Mouse (Mus musculus) heart, embryonic 16.5 days (tissue): Measurements from ENCODE around the gene Fbxw7. TPM values are rescaled to one million over a fixed set of nuclear protein-coding genes. Genes with fewer than 3 reads are reported as not detected.

Experiments used
- ATAC-seq: fragments of 200-750 bp; cut with Nextera tagmentation; replicated peaks from 2 replicates; pipeline ENCODE4 v1.8.0; 2017; ENCODE audit warnings: moderate number of reproducible peaks; ENCODE audit not compliant: insufficient read depth, low FRiP score; ENCODE audit errors: extremely low read depth
- H3K27ac ChIP-seq: fragments of 300-500 bp; sonication (generic); 2 replicates; pipeline ENCODE4 v1.5.1; 2014; ENCODE audit warnings: mild to moderate bottlenecking, low read length, control low read depth, moderate library complexity
- H3K27me3 ChIP-seq: fragments of 300-500 bp; sonication (generic); 2 replicates; pipeline ENCODE4 v1.6.1; 2014; ENCODE audit warnings: low read length, mixed read lengths; ENCODE audit not compliant: control insufficient read depth, insufficient read depth
- H3K36me3 ChIP-seq: fragments of 300-500 bp; sonication (generic); 2 replicates; pipeline ENCODE4 v1.6.1; 2014; ENCODE audit not compliant: control insufficient read depth, insufficient read depth
- H3K4me1 ChIP-seq: fragments of 300-500 bp; sonication (generic); 2 replicates; pipeline ENCODE4 v1.6.1; 2014; ENCODE audit warnings: low read length, mixed read lengths; ENCODE audit not compliant: control insufficient read depth, insufficient read depth
- H3K4me2 ChIP-seq: fragments of 300-500 bp; sonication (generic); 2 replicates; pipeline ENCODE4 v1.6.1; 2014; ENCODE audit warnings: low read depth, mild to moderate bottlenecking, control low read depth, low read length
- H3K4me3 ChIP-seq: fragments of 300-500 bp; sonication (generic); 2 replicates; pipeline ENCODE4 v1.5.1; 2014; ENCODE audit warnings: mild to moderate bottlenecking, control low read depth, low read length
- H3K9ac ChIP-seq: fragments of 300-500 bp; sonication (generic); 2 replicates; pipeline ENCODE4 v1.6.1; 2014; ENCODE audit warnings: low read length, control low read depth
- H3K9me3 ChIP-seq: fragments of 300-500 bp; sonication (generic); replicated peaks from 2 replicates; pipeline ENCODE4 v1.6.1; 2016; ENCODE audit warnings: low read length; ENCODE audit not compliant: control insufficient read depth
- WGBS: fragments of 180-500 bp; shearing (Covaris S2); extraction: QIAGEN DNeasy Blood & Tissue Kit; methylation state at CpG from one replicate; pipeline ENCODE4 v1.1.7; 2014; 5-methylcytosine and 5-hydroxymethylcytosine counted together
- polyA plus RNA-seq: library from polyadenylated mRNA; unstranded; fragments of >200 nt; fragmentation: Nextera tagmentation; extraction: Ambion mirVana; gene quantifications from 2 replicates; pipeline ENCODE4 v1.2.1, GENCODE M21; 2015

Fbxw7 gene
- polyA plus RNA-seq: 9.9 and 12.1 TPM in 2 replicates

GRCm38 (mm10) chr3:84814762-84815381 is at the start of gene Fbxw7:
Gene Fbxw7, plus strand, starts transcription at chr3:84815268.
- H3K4me3 ChIP-seq: peak within 1 kb of the TSS; percentile 99
- H3K4me1 ChIP-seq: peaks cover 18% of the 10 kb centered on the region
- WGBS: under 1% methylated on average over 46 of the region's 76 CpGs

GRCm38 (mm10) chr3:84768940-84769339 is 46.1 kb upstream of the Fbxw7 start:
- H3K4me1 ChIP-seq: 0 out of 2 replicates have a peak, but pooled peaks cover 2% of the 10 kb centered on the region
- H3K36me3 ChIP-seq: no peaks in the 10 kb centered on the region
- H3K9me3 ChIP-seq: no peaks in the 10 kb centered on the region; the same call in 1 of the 2 replicates
- no peak overlapping the region for H3K4me3 ChIP-seq
- H3K27ac ChIP-seq: no peak overlapping the region
- 90% methylated on average over 4 of the region's 4 CpGs for WGBS
- no peaks in the 10 kb centered on the region for H3K27me3 ChIP-seq
- H3K4me2 ChIP-seq: no peak overlapping the region
- H3K9ac ChIP-seq: no peak overlapping the region
- ATAC-seq: no peak

More at GRCm38 (mm10) chr3:84814762-84815381, at the start of gene Fbxw7:
- no peaks in the 10 kb centered on the region for H3K9me3 ChIP-seq
- H3K4me2 ChIP-seq: peak within 1 kb of the TSS; percentile 99
- ATAC-seq: peak; percentile 20; the same call in 1 of the 2 replicates
- H3K27me3 ChIP-seq: no peaks in the 10 kb centered on the region
- H3K9ac ChIP-seq: peak within 1 kb of the TSS; percentile 94
- peak within 1 kb of the TSS; percentile 97 for H3K27ac ChIP-seq
- H3K36me3 ChIP-seq: no peaks in the 10 kb centered on the region

- no peaks in the 10 kb centered on the region for H3K36me3 ChIP-seq
- ATAC-seq: no peak
- WGBS: 60% methylated on average over 6 of the region's 6 CpGs
- H3K4me1 ChIP-seq: 0 out of 2 replicates have a peak, but pooled peaks cover 2% of the 10 kb centered on the region
- no peak overlapping the region for H3K4me3 ChIP-seq
- H3K9ac ChIP-seq: no peak overlapping the region
- no peak overlapping the region for H3K4me2 ChIP-seq
- H3K27ac ChIP-seq: no peak overlapping the region
- H3K27me3 ChIP-seq: no peaks in the 10 kb centered on the region
- no peaks in the 10 kb centered on the region; the same call in 1 of the 2 replicates for H3K9me3 ChIP-seq
Observed at GRCm38 (mm10) chr3:84769411-84769810, 45.7 kb upstream of the Fbxw7 start.

GRCm38 (mm10) chr3:84770518-84770917 is 44.5 kb upstream of the Fbxw7 start:
- no peak overlapping the region for H3K27ac ChIP-seq
- H3K9ac ChIP-seq: no peak overlapping the region
- no peak for ATAC-seq
- H3K27me3 ChIP-seq: no peaks in the 10 kb centered on the region
- H3K4me1 ChIP-seq: 0 out of 2 replicates have a peak, but pooled peaks cover 2% of the 10 kb centered on the region
- no peak overlapping the region for H3K4me3 ChIP-seq
- no peaks in the 10 kb centered on the region for H3K36me3 ChIP-seq
- H3K4me2 ChIP-seq: no peak overlapping the region
- H3K9me3 ChIP-seq: no peaks in the 10 kb centered on the region; the same call in 1 of the 2 replicates
- 85% methylated on average over 6 of the region's 6 CpGs for WGBS

- Histone ChIP-seq H3K4me2 (no peak overlapping the region), H3K36me3 (no peaks in the 10 kb centered on the region), H3K4me1 (0 out of 2 replicates have a peak, but pooled peaks cover 2% of the 10 kb centered on the region), H3K9me3 (no peaks in the 10 kb centered on the region; the same call in 1 of the 2 replicates), H3K4me3 (no peak overlapping the region), H3K27me3 (no peaks in the 10 kb centered on the region), H3K9ac (no peak overlapping the region), H3K27ac (no peak overlapping the region)
- 34% methylated on average over 2 of the region's 2 CpGs for whole genome bisulfite sequencing
- ATAC-seq: 0 out of 2 replicates have a peak, but pooled peaks have one; percentile 18
Observed at GRCm38 (mm10) chr3:84771980-84772379, 43.1 kb upstream of the Fbxw7 start.

GRCm38 (mm10) chr3:84774246-84775066 is 40.6 kb upstream of the Fbxw7 start:
- Histone ChIP-seq H3K9ac (no peak overlapping the region), H3K4me2 (no peak overlapping the region), H3K9me3 (no peaks in the 10 kb centered on the region), H3K27ac (no peak overlapping the region), H3K4me1 (0 out of 2 replicates have a peak, but pooled peaks cover under 1% of the 10 kb centered on the region), H3K27me3 (no peaks in the 10 kb centered on the region), H3K4me3 (no peak overlapping the region), H3K36me3 (no peaks in the 10 kb centered on the region)
- no peak for ATAC-seq
- WGBS: 60% methylated on average over 8 of the region's 8 CpGs

GRCm38 (mm10) chr3:84775067-84775423 is 40.0 kb upstream of the Fbxw7 start:
- 78% methylated on average over 6 of the region's 6 CpGs for whole genome bisulfite sequencing
- ATAC-seq: no peak

GRCm38 (mm10) chr3:84775577-84775976 is 39.5 kb upstream of the Fbxw7 start:
- Histone ChIP-seq H3K4me1 (no peaks in the 10 kb centered on the region), H3K9me3 (no peaks in the 10 kb centered on the region), H3K36me3 (no peaks in the 10 kb centered on the region), H3K27me3 (no peaks in the 10 kb centered on the region), H3K4me2 (no peak overlapping the region), H3K27ac (no peak overlapping the region), H3K4me3 (no peak overlapping the region), H3K9ac (no peak overlapping the region)
- no peak for ATAC-seq
- WGBS: 72% methylated on average over 4 of the region's 4 CpGs

More at GRCm38 (mm10) chr3:84775067-84775423, 40.0 kb upstream of the Fbxw7 start:
- Histone ChIP-seq H3K9ac (no peak overlapping the region), H3K27ac (no peak overlapping the region), H3K4me2 (no peak overlapping the region), H3K4me3 (no peak overlapping the region), H3K27me3 (no peaks in the 10 kb centered on the region), H3K9me3 (no peaks in the 10 kb centered on the region), H3K36me3 (no peaks in the 10 kb centered on the region), H3K4me1 (no peaks in the 10 kb centered on the region)

- H3K27me3 ChIP-seq: no peaks in the 10 kb centered on the region
- no peak for ATAC-seq
Observed at GRCm38 (mm10) chr3:84776084-84776483, 39.0 kb upstream of the Fbxw7 start.

More at GRCm38 (mm10) chr3:84776084-84776483, 39.0 kb upstream of the Fbxw7 start:
- Histone ChIP-seq H3K4me2 (no peak overlapping the region), H3K4me1 (no peaks in the 10 kb centered on the region), H3K27ac (no peak overlapping the region), H3K4me3 (no peak overlapping the region), H3K36me3 (no peaks in the 10 kb centered on the region), H3K9me3 (no peaks in the 10 kb centered on the region), H3K9ac (no peak overlapping the region)
- WGBS: 76% methylated on average over 1 of the region's 1 CpGs
